Mouse (Mus musculus) cerebellum, adult 2 months (tissue): ENCODE results near the gene Ahrr.

ENCODE experiments used
- CTCF ChIP-seq: fragments of 200-500 bp; IDR thresholded peaks from 2 replicates; pipeline ENCODE4 v1.5.1; 2011; ENCODE audit warnings: low read depth, mild to moderate bottlenecking, control low read depth, low read length, moderate library complexity, borderline replicate concordance; ENCODE audit not compliant: insufficient read depth
- POLR2A ChIP-seq: fragments of 200-500 bp; IDR thresholded peaks from 2 replicates; pipeline ENCODE4 v1.6.1; 2011; ENCODE audit warnings: low read length, control low read depth, borderline replicate concordance; ENCODE audit not compliant: insufficient read depth

GRCm38 (mm10) chr13:74292167-74292566, at the start of gene Ahrr:
- TF ChIP-seq CTCF (no peak), POLR2A (no peak)
